Mouse (Mus musculus) erythroblast, embryonic 14.5 days (primary cell): Measurements from ENCODE around the gene Slc45a3.

Source experiments
- GATA1 ChIP-seq: IDR thresholded peaks from 2 replicates; pipeline ENCODE4 v1.6.1; 2012; ENCODE audit warnings: low read length, inconsistent platforms, mixed read lengths
- TAL1 ChIP-seq: IDR thresholded peaks from 3 replicates; pipeline ENCODE4 v1.6.1; 2012; ENCODE audit warnings: low read length, inconsistent platforms, mixed read lengths

GRCm38 (mm10) chr1:132000506-132000905 is 37.7 kb downstream of the Slc45a3 start:
- TF ChIP-seq GATA1, result no peak
- TF ChIP-seq TAL1, result no peak
